Mouse (Mus musculus): ENCODE data around the gene St3gal3. TPM values are rescaled to one million over a fixed set of nuclear protein-coding genes. Genes with fewer than 3 reads are reported as not detected.

The St3gal3 gene
- polyA plus RNA-seq, 1 experiment from 2014 or later, result 6.6 TPM

GRCm38 (mm10) chr4:117978282-117978681 lies 156.4 kb downstream of the St3gal3 start:
- WGBS, result 84% methylated on average over 9 of the region's 9 CpGs
- no peaks in the 10 kb centered on the region for H3K9me3 ChIP-seq
- peak overlapping the region; percentile 78 for H3K27ac ChIP-seq
- DNase-seq (ENCODE audit: low spot score), result no peak
- no peaks in the 10 kb centered on the region for H3K27me3 ChIP-seq (ENCODE audit: insufficient read depth, poor library complexity, severe bottlenecking)
- peaks cover 61% of the 10 kb centered on the region for H3K4me1 ChIP-seq
- no peaks in the 10 kb centered on the region for H3K36me3 ChIP-seq
- peak overlapping the region; percentile 8; the same call in 1 of the 2 replicates for H3K4me3 ChIP-seq

GRCm38 (mm10) chr4:117977841-117978240 lies 156.9 kb downstream of the St3gal3 start:
- Histone ChIP-seq H3K27me3 (ENCODE audit: insufficient read depth, poor library complexity, severe bottlenecking) (no peaks in the 10 kb centered on the region), H3K4me1 (peaks cover 61% of the 10 kb centered on the region), H3K9me3 (no peaks in the 10 kb centered on the region), H3K36me3 (no peaks in the 10 kb centered on the region), H3K27ac (peak overlapping the region; percentile 78), H3K4me3 (peak overlapping the region; percentile 31; the same call in 1 of the 2 replicates)
- WGBS, result 77% methylated on average over 11 of the region's 11 CpGs
- no peak for DNase-seq (ENCODE audit: low spot score)

- no peaks in the 10 kb centered on the region for H3K27me3 ChIP-seq (ENCODE audit: insufficient read depth, poor library complexity, severe bottlenecking)
- 49% methylated on average over 9 of the region's 9 CpGs for WGBS
- H3K4me1 ChIP-seq, result peaks cover 61% of the 10 kb centered on the region
- no peaks in the 10 kb centered on the region for H3K36me3 ChIP-seq
- H3K27ac ChIP-seq, result peak overlapping the region; percentile 78
- H3K4me3 ChIP-seq, result peak overlapping the region; percentile 31
- H3K9me3 ChIP-seq, result no peaks in the 10 kb centered on the region
- no peak for DNase-seq (ENCODE audit: low spot score)
These were observed 157.3 kb downstream of the St3gal3 start for GRCm38 (mm10) chr4:117977371-117977770.

DNA sequence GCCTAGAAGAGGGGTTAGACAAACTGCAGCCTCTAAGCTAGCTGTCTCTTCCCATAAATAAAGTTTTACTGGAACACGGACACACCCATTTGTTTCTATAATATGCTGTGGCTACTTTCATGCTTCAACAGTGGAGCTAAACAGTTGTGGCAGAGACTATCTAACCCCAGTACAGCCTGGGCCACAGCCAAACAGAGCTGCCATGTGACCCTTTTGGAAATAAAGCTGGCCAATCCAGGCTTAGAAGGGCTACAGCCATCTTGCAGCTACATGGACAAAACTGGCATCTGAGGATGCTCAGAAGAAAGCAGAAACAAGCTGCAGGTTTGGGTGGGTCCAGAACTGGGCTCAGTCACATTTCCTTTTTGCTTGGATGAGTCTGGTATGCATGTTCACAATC lies 158.9 kb downstream of the St3gal3 start:
- Histone ChIP-seq H3K4me3 (no peak overlapping the region), H3K4me1 (peaks cover 59% of the 10 kb centered on the region), H3K9me3 (no peaks in the 10 kb centered on the region), H3K36me3 (no peaks in the 10 kb centered on the region), H3K27me3 (ENCODE audit: insufficient read depth, poor library complexity, severe bottlenecking) (no peaks in the 10 kb centered on the region), H3K27ac (peak overlapping the region; percentile 78)
- DNase-seq (ENCODE audit: low spot score), result no peak
- 78% methylated on average over 1 of the region's 1 CpGs for WGBS

DNA sequence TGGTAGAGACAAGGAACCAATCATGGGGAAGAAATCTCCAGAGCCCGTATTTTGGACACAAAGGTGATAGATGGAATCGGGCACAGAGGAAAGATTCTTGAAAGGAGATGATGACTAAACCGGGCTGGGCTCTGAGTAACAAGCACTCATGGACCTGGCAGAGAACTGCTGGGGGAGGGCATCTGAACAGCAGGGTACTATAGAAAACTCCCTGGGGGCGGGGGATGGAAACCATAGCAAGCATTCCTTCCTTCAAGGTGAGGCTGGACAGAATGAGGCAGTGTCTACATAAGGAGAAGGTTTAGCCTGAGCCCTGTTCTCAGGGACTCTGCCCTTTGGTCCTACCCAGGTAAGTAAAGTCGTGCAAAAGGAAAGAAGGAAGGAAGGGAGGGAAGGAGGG lies 160.0 kb downstream of the St3gal3 start:
- Histone ChIP-seq H3K27me3 (ENCODE audit: insufficient read depth, poor library complexity, severe bottlenecking) (no peaks in the 10 kb centered on the region), H3K4me3 (no peak overlapping the region), H3K36me3 (no peaks in the 10 kb centered on the region), H3K27ac (no peak overlapping the region), H3K4me1 (peaks cover 57% of the 10 kb centered on the region), H3K9me3 (no peaks in the 10 kb centered on the region)
- DNase-seq (ENCODE audit: low spot score), result no peak
- WGBS, result 80% methylated on average over 5 of the region's 5 CpGs

GRCm38 (mm10) chr4:117972999-117973398 lies 161.7 kb downstream of the St3gal3 start:
- Histone ChIP-seq H3K9me3 (no peaks in the 10 kb centered on the region), H3K36me3 (no peaks in the 10 kb centered on the region), H3K4me1 (peaks cover 53% of the 10 kb centered on the region), H3K4me3 (no peak overlapping the region), H3K27me3 (ENCODE audit: insufficient read depth, poor library complexity, severe bottlenecking) (no peaks in the 10 kb centered on the region), H3K27ac (0 out of 2 replicates have a peak overlapping the region, but pooled peaks have one; percentile 23)
- DNase-seq (ENCODE audit: low spot score), result no peak
- 44% methylated on average over 10 of the region's 10 CpGs for WGBS

- DNase-seq (ENCODE audit: low spot score), result no peak
- peak overlapping the region; percentile 49 for H3K27ac ChIP-seq
These were observed 170.2 kb downstream of the St3gal3 start for GRCm38 (mm10) chr4:117964346-117965025.

GRCm38 (mm10) chr4:117957492-117957891 lies 177.2 kb downstream of the St3gal3 start:
- Histone ChIP-seq H3K4me3 (no peak overlapping the region), H3K4me1 (peaks cover 25% of the 10 kb centered on the region), H3K27ac (peak overlapping the region; percentile 84), H3K27me3 (ENCODE audit: insufficient read depth, poor library complexity, severe bottlenecking) (no peaks in the 10 kb centered on the region), H3K36me3 (peaks cover 44% of the 10 kb centered on the region), H3K9me3 (no peaks in the 10 kb centered on the region)
- peak; percentile 84 for DNase-seq (ENCODE audit: low spot score)
- 33% methylated on average over 4 of the region's 4 CpGs for WGBS

More at GRCm38 (mm10) chr4:117964346-117965025, 170.2 kb downstream of the St3gal3 start:
- Histone ChIP-seq H3K4me1 (peaks cover 30% of the 10 kb centered on the region), H3K9me3 (no peaks in the 10 kb centered on the region), H3K36me3 (0 out of 2 replicates have a peak, but pooled peaks cover 16% of the 10 kb centered on the region), H3K27me3 (ENCODE audit: insufficient read depth, poor library complexity, severe bottlenecking) (no peaks in the 10 kb centered on the region), H3K4me3 (no peak overlapping the region)
- whole genome bisulfite sequencing, result 55% methylated on average over 14 of the region's 14 CpGs

DNA sequence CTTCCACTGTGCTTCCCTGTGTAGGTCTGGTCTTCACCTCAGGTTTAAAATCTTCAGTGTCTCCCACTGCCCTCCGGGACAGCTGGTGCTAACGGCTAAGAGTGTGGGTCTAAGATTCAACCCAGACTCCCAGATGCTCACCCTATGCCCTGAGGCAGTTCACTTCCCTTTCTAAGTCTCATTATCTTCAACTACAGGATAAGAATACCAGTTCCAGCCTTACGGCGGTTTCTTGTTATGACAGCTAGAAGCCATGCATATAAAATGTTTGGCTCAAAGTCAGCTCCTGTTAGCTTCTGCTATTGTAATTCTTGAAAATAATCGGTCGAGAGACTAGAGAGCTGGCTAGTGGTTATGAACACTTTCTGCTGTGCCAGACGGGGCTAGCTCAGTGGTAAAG lies 187.2 kb downstream of the St3gal3 start:
- Histone ChIP-seq H3K4me3 (no peak overlapping the region), H3K4me1 (peaks cover 14% of the 10 kb centered on the region; the same call in 1 of the 2 replicates), H3K36me3 (peaks cover 25% of the 10 kb centered on the region), H3K9me3 (no peaks in the 10 kb centered on the region), H3K27ac (no peak overlapping the region), H3K27me3 (ENCODE audit: insufficient read depth, poor library complexity, severe bottlenecking) (no peaks in the 10 kb centered on the region)
- no peak for DNase-seq (ENCODE audit: low spot score)
- 81% methylated on average over 7 of the region's 7 CpGs for WGBS

DNA sequence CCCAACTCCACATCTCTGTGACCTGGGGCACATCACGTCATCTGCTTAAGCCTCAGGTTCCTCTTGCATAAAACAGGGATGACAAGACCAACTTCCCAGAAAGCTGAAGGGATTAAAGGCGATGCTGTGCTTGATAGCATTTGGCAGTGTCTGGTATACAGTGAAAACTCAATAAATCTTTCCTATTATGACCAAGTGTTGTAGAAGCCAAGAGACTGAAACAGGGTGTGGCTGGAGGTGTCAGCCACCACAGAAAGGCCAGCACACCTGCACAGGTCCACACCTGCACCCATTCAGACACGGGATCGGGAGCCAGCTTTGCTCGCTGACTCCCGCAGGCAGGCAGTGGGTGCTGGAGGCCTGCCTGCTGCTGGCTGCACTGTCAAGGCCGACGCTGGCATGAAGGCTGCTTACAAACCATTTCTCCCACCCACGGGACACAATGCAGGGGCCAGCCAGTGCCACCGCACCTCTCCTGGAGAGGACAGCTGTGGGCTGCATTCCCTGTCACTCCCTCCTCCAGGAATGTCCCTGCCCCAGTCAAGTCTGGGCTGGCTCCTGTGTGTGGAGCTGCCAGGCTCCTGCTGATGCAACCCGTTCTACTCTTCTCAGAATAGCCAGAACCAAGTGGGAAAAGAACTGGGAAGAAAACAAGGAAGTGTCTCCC lies 187.9 kb downstream of the St3gal3 start:
- DNase-seq (ENCODE audit: low spot score), result no peak
- no peaks in the 10 kb centered on the region for H3K9me3 ChIP-seq
- peaks cover 18% of the 10 kb centered on the region for H3K36me3 ChIP-seq
- no peak overlapping the region for H3K4me3 ChIP-seq
- 80% methylated on average over 11 of the region's 11 CpGs for WGBS
- peaks cover 14% of the 10 kb centered on the region; the same call in 1 of the 2 replicates for H3K4me1 ChIP-seq
- no peak overlapping the region for H3K27ac ChIP-seq
- H3K27me3 ChIP-seq (ENCODE audit: insufficient read depth, poor library complexity, severe bottlenecking), result no peaks in the 10 kb centered on the region

GRCm38 (mm10) chr4:117943317-117943716 lies 191.4 kb downstream of the St3gal3 start:
- no peak for DNase-seq (ENCODE audit: low spot score)
- Histone ChIP-seq H3K4me3 (no peak overlapping the region), H3K4me1 (peaks cover 14% of the 10 kb centered on the region; the same call in 1 of the 2 replicates), H3K36me3 (peaks cover 29% of the 10 kb centered on the region), H3K27ac (no peak overlapping the region), H3K27me3 (ENCODE audit: insufficient read depth, poor library complexity, severe bottlenecking) (no peaks in the 10 kb centered on the region), H3K9me3 (no peaks in the 10 kb centered on the region)
- 59% methylated on average over 5 of the region's 5 CpGs for WGBS

GRCm38 (mm10) chr4:117936964-117937363 lies 197.8 kb downstream of the St3gal3 start:
- 93% methylated on average over 5 of the region's 5 CpGs for WGBS
- no peaks in the 10 kb centered on the region for H3K27me3 ChIP-seq (ENCODE audit: insufficient read depth, poor library complexity, severe bottlenecking)

DNA sequence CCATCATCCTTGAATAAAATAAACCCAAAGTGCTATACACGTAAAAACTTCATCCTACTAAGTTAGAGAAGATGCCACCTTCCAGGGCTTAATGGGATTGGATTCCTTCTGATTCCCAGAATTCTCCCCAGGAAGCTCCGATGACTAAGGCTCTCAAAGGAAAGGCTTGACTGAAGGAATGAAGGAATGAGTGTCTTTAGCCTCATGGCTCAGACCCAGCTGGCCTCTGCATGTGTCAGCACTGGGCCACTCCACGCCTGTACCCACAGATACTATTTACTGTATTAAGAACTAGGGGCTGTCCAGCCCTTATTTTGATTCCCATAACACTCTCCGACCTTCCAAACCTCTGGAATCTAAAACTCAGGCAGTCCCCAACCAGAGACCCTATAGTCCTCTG lies 200.6 kb downstream of the St3gal3 start:
- 80% methylated on average over 4 of the region's 4 CpGs for WGBS
- DNase-seq (ENCODE audit: low spot score), result no peak
- peaks cover 14% of the 10 kb centered on the region for H3K27me3 ChIP-seq (ENCODE audit: insufficient read depth, poor library complexity, severe bottlenecking)
- H3K9me3 ChIP-seq, result no peaks in the 10 kb centered on the region
- no peak overlapping the region for H3K4me3 ChIP-seq
- H3K4me1 ChIP-seq, result peaks cover 10% of the 10 kb centered on the region
- peaks cover 18% of the 10 kb centered on the region; the same call in 1 of the 2 replicates for H3K36me3 ChIP-seq
- H3K27ac ChIP-seq, result no peak overlapping the region

More at GRCm38 (mm10) chr4:117936964-117937363, 197.8 kb downstream of the St3gal3 start:
- Histone ChIP-seq H3K4me3 (no peak overlapping the region), H3K27ac (no peak overlapping the region), H3K9me3 (no peaks in the 10 kb centered on the region), H3K4me1 (no peaks in the 10 kb centered on the region), H3K36me3 (peaks cover 33% of the 10 kb centered on the region)
- DNase-seq (ENCODE audit: low spot score), result no peak
